Mouse (Mus musculus): ENCODE data around the gene Mst1.

The Mst1 gene

GRCm38 (mm10) chr9:108095518-108095917, 15.3 kb downstream of the Mst1 start:
- DNase-seq (ENCODE audit: low spot score in 2 of 2) = peak; percentile 72 to 83

- DNase-seq (ENCODE audit: low spot score in 2 of 2) = peak; percentile 47 to 58
Observed at GRCm38 (mm10) chr9:108095949-108096712, 15.9 kb downstream of the Mst1 start.

GRCm38 (mm10) chr9:108099619-108100018, 19.4 kb downstream of the Mst1 start:
- no peak for DNase-seq (ENCODE audit: low spot score in 2 of 2)

GRCm38 (mm10) chr9:108104766-108105548, 24.7 kb downstream of the Mst1 start:
- peak; percentile 50 to 63 for DNase-seq (ENCODE audit: low spot score in 2 of 2)

GRCm38 (mm10) chr9:108105549-108105863, 25.3 kb downstream of the Mst1 start:
- DNase-seq (ENCODE audit: low spot score in 2 of 2) = peak in 1 of 2 experiments; percentile 22

- DNase-seq (ENCODE audit: low spot score in 2 of 2) = peak in 1 of 2 experiments; percentile 40
Observed at GRCm38 (mm10) chr9:108106090-108106489, 25.9 kb downstream of the Mst1 start.

- DNase-seq (ENCODE audit: low spot score in 2 of 2) = peak in 1 of 2 experiments; percentile 22
Observed at GRCm38 (mm10) chr9:108107867-108108266, 27.6 kb downstream of the Mst1 start.

GRCm38 (mm10) chr9:108110160-108110559, 29.9 kb downstream of the Mst1 start:
- peak in 1 of 2 experiments; percentile 34 for DNase-seq (ENCODE audit: low spot score in 2 of 2)

GRCm38 (mm10) chr9:108111101-108111592, 30.9 kb downstream of the Mst1 start:
- peak in 1 of 2 experiments; percentile 29 for DNase-seq (ENCODE audit: low spot score in 2 of 2)

GRCm38 (mm10) chr9:108111593-108112121, 31.4 kb downstream of the Mst1 start:
- no peak for DNase-seq (ENCODE audit: low spot score in 2 of 2)

- DNase-seq (ENCODE audit: low spot score in 2 of 2) = no peak
Observed at GRCm38 (mm10) chr9:108112719-108113340, 32.6 kb downstream of the Mst1 start.

- DNase-seq (ENCODE audit: low spot score in 2 of 2) = no peak
Observed at GRCm38 (mm10) chr9:108115290-108116077, 35.2 kb downstream of the Mst1 start.

- DNase-seq (ENCODE audit: low spot score in 2 of 2) = no peak
Observed at GRCm38 (mm10) chr9:108117143-108117542, 36.9 kb downstream of the Mst1 start.

- no peak for DNase-seq (ENCODE audit: low spot score in 2 of 2)
Observed at GRCm38 (mm10) chr9:108119891-108120411, 39.7 kb downstream of the Mst1 start.

GRCm38 (mm10) chr9:108120671-108121070, 40.4 kb downstream of the Mst1 start:
- DNase-seq (ENCODE audit: low spot score in 2 of 2) = no peak

- DNase-seq (ENCODE audit: low spot score in 2 of 2) = no peak
Observed at GRCm38 (mm10) chr9:108121170-108121969, 41.1 kb downstream of the Mst1 start.

- no peak for DNase-seq (ENCODE audit: low spot score in 2 of 2)
Observed at GRCm38 (mm10) chr9:108123916-108124315, 43.7 kb downstream of the Mst1 start.

- no peak for DNase-seq (ENCODE audit: low spot score in 2 of 2)
Observed at GRCm38 (mm10) chr9:108125731-108126130, 45.5 kb downstream of the Mst1 start.

- DNase-seq (ENCODE audit: low spot score in 2 of 2) = no peak
Observed at GRCm38 (mm10) chr9:108126436-108127180, 46.4 kb downstream of the Mst1 start.

Measured in spleen, postnatal 10 days (tissue).